Mouse (Mus musculus) megakaryocyte-erythroid progenitor cell, adult 5 weeks (primary cell): ENCODE data around the gene Gm3415. TPM values are rescaled to one million over a fixed set of nuclear protein-coding genes. Genes with fewer than 3 reads are reported as not detected.

ENCODE experiments used
- polyA plus RNA-seq: library from polyadenylated mRNA; stranded (reverse); fragments of >175 nt; gene quantifications from 2 replicates; pipeline ENCODE4 v1.2.3, GENCODE M21; 2012

Gm3415 gene
- polyA plus RNA-seq, result not detected in 2 replicates

GRCm38 (mm10) chr5:146555836-146556235, at the start of gene Gm3415:
TSS of gene Gm3415 (plus strand) at chr5:146556136.

GRCm38 (mm10) chr5:146513823-146514222, 42.1 kb upstream of the Gm3415 start, which contains the start of gene Gm3402:
TSS of gene Gm3402 (plus strand) at chr5:146514123.

GRCm38 (mm10) chr5:146525501-146525900, 30.4 kb upstream of the Gm3415 start, which contains the start of gene Gm3404:
TSS of gene Gm3404 (plus strand) at chr5:146525801.

GRCm38 (mm10) chr5:146537347-146537746, 18.6 kb upstream of the Gm3415 start, which contains the start of gene Gm3409:
TSS of gene Gm3409 (plus strand) at chr5:146537647.

GRCm38 (mm10) chr5:146584478-146585306, 28.8 kb downstream of the Gm3415 start, which contains the start of gene Gpr12:
TSS of gene Gpr12 (minus strand) at chr5:146585239.

Other genes with a start within 250 kb of the Gm3415 start
- gene Wasf3, start 171.2 kb upstream of the Gm3415 start, polyA plus RNA-seq, result 0.01 and 0.02 TPM in 2 replicates
- not detected in 2 replicates for gene Gm6408, start 74.2 kb upstream of the Gm3415 start, polyA plus RNA-seq
- gene Gm6370, start 64.8 kb upstream of the Gm3415 start, polyA plus RNA-seq, result not detected in 2 replicates
- gene 4930449I24Rik, start 53.7 kb upstream of the Gm3415 start, polyA plus RNA-seq, result not detected in 2 replicates
- not detected in 2 replicates for gene Gm3402, start 42.0 kb upstream of the Gm3415 start, polyA plus RNA-seq
- not detected in 2 replicates for gene Gm3404, start 30.3 kb upstream of the Gm3415 start, polyA plus RNA-seq
- gene Gm3409, start 18.5 kb upstream of the Gm3415 start, polyA plus RNA-seq, result not detected in 2 replicates
- not detected in 2 replicates for gene Gpr12, start 29.1 kb downstream of the Gm3415 start, polyA plus RNA-seq
- 7.9 and 8.3 TPM in 2 replicates for gene Usp12, start 238.9 kb downstream of the Gm3415 start, polyA plus RNA-seq